Mouse (Mus musculus): ENCODE data around the gene Kif26b. TPM values are rescaled to one million over a fixed set of nuclear protein-coding genes. Genes with fewer than 3 reads are reported as not detected.

The Kif26b gene
- total RNA-seq, 2 experiments from 2014 or later, result 22.6 to 26.2 TPM

DNA sequence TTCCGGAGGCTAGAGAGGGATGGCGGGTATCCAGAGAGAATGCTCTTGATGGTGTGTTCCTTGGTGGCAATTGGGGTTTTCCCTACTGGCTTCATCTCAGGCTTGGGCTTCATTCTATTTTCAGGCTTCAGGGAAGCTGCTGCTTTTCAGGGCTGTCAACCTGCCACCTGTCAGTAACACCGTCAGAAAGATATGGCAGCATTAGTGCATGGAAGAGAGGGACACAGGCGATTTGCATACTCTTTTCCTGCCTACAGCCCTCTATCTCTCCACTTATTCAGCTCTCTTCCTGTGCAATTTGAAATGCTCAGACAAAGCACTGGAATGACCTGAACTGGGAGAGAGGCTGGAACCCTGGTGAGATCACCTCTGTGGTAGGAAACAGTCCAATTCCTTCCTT lies 117.7 kb downstream of the Kif26b start:
- DNase-seq (ENCODE audit: extremely low spot score in 1 of 2, low spot score in 1 of 2), result no peak

DNA sequence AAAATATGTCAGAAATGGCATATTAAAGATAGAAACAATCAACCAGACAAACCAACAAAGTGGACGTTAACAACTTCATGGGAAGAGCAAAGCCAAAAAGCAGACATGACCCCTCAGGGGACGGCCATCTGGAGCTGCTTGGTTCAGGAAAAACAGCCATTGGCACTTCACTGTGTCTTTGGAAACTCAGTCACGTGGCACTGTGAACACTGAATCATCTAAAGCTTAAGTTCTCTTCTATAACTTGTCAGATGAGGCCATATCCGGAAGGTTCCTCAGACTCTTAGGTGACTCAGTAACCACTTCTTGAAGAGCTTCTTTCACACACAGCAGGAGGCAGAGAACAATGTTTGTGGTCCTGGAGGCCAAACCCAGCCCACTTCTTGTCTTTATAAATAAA lies 126.6 kb downstream of the Kif26b start:
- no peak for DNase-seq (ENCODE audit: extremely low spot score in 1 of 2, low spot score in 1 of 2)

DNA sequence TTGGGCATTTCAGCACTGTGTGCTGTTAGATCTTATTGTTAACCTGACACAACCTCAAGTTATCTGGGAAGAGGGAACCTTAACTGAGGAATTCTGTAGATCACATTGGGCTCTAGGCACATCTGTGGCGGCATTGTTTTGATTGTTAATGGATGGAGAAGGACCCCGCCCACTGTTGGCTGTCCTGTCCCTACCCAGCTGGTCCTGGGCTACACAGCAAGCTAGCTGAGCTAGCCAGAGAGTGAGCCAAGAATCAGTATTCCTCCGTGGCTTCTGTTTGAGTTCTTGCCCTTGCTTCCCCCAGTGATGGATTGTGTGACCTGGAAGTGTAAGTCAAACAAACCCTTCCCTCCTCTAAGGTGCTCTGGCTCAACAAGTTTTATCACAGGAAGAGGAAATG lies 132.1 kb downstream of the Kif26b start:
- DNase-seq (ENCODE audit: extremely low spot score in 1 of 2, low spot score in 1 of 2), result no peak

DNA sequence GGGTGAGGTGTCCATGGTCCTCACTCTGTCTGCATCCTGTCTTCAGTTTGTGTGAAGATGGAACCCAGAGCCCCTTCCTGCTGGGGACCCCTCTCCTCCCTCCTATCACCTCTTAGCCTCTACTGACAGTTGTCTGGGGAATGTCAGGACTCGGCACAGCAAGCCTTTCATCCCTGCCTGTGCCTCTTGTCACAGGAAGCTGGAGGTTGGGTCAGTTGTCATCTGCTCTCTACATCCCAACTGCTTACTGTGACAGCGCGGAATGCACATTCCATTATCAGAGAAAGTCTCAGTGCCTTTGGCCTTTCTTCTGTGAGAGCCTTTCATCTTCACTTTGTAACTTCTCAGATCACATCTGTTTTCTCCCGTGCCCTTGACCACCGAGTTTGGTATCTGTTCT lies 132.6 kb downstream of the Kif26b start:
- no peak for DNase-seq (ENCODE audit: extremely low spot score in 1 of 2, low spot score in 1 of 2)

DNA sequence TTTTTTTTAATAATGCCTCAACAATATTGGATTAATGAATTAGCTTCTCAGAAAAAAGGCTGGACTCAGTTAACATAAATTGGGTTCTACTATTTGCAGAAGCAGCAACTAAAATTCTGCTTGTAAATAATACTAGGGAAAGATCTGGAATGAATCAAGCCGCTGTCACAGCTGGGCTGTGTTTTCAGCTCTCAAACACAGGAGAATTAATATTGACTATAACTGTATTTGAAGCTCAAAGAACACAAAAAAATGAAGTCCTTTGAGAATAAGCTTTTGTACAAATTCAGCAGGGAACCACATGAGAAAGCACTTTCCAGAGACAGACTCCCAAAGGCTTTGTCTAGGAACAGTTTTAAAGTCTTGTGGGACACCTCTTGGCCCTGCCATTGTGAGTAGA lies 134.6 kb downstream of the Kif26b start:
- no peak for DNase-seq (ENCODE audit: extremely low spot score in 1 of 2, low spot score in 1 of 2)

DNA sequence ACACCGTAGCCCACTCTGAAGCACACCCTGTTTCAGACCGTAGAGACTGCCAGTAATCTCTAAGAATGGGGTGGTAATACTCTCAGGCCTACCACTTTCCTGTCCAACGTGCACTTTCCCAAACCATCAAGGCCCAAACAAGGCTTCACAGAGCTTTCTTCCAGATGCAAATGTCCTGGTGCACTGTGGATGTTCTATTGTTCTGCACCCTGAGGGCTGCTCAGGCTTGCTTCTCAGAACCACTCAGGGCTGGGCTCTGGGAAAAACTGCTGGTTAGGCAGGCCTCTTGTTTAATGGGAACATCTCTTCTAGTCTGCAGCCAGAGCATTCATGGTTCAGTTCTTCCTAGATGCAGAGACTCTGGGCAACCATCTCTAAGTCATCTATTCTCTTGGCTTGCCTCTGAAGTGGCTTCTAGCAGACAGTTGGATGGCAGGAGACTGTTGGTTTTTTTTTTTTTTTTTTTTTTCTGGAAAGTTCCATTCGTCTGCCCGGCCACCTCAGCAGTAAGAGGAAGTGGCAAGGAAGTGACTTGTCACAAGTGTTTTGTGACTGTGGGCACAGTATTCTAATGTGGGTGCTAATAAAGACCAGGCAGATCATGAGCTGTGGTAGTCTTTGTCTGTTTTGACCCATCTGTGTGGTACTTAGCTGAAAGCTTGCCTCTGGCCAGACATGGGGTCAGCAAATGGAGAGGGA lies 135.5 kb downstream of the Kif26b start:
- DNase-seq (ENCODE audit: extremely low spot score in 1 of 2, low spot score in 1 of 2), result no peak

DNA sequence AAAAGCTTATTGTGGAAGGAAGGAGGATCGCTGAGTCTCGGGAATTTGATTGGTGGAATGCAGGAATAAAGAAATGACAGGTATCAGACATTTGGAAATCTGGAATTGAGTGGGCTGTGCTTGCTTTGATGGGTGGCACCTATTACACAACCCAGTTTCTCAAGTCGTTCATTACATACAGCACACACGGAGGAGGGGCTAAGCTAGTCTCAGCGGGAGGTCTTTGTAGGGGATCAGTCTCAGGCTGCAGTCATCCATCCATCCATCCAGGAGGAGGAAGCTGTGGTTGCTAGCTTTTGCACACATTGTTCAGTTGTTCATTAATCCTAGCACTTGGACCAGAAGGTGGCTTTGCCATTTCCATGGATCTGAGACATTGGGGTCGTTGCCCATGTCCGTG lies 137.6 kb downstream of the Kif26b start:
- no peak for DNase-seq (ENCODE audit: extremely low spot score in 1 of 2, low spot score in 1 of 2)

DNA sequence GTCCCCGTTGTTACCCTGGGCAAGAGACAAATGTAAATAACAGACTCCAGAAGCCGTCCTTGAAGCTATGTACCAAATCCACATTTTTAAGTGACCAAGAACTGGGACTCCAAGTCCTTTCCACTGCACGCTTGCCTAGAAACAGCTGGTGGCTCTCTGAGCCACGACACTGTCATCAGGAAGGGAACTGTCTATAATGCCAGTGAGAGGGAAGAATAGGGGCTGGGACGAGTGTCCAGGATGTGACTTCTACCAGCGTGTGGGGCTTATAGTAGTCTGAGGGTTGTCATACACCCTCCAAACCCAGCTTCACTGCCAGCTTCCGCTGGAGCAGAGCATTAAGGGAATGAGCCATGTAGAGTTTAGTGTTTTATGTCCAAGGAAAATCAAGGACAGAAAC lies 138.9 kb downstream of the Kif26b start:
- no peak for DNase-seq (ENCODE audit: extremely low spot score in 1 of 2, low spot score in 1 of 2)

DNA sequence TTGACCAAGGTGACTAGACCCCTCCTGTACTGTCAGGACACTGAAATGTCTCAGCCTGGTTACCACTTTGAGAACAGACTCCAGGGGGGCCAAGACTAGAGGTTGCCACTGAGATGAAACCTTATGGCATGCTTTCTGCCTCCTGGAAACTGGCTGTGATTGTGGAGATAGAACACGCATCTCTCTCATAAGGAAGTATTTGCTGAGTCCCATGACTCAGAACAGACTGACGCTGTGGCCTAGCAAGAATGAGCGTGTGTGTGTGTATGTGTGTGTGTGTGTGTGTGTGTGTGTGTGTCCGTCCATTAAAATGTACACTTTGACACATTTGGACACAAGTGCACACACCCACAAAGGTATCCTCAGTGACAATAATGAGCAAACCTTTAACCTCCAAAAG lies 140.0 kb downstream of the Kif26b start:
- no peak for DNase-seq (ENCODE audit: extremely low spot score in 1 of 2, low spot score in 1 of 2)

DNA sequence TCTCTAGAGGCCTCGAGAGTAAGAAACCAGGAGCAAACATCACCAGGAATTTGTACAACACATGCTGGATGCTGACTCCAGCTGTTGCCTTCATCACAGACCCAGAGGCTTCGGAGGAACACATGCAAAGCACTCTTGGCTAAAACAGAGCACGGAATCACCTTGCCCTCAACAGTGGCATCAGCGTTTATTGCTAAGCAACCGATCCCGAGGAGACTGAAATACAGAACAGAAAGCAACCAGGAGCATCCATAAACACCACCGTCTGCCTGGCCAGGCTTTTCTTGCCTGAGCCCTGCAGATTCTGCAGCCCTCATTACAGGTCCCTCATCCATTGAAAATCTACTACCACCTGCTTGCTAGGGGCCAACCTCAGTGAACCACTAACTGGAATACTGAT lies 144.1 kb downstream of the Kif26b start:
- no peak for DNase-seq (ENCODE audit: extremely low spot score in 1 of 2, low spot score in 1 of 2)

DNA sequence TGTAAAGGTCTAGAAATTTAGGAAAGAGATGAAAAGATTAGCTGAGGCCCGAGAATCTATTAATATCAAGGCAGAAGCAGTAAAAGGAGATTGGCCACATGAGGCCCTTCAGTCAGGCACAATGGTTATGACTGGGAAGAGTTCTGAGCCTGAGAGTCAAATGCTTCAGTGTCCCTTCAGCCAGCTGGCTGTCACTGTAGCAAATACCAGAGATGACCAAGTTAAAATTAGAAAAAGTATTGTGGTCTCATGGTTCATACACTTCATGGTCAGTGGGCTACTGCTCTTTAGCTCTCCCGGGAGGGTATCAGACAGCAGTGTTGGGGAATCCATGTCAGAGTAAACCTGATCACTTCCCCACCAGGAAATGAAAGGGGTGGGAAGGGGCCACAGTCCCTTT lies 144.6 kb downstream of the Kif26b start:
- DNase-seq (ENCODE audit: extremely low spot score in 1 of 2, low spot score in 1 of 2), result no peak

DNA sequence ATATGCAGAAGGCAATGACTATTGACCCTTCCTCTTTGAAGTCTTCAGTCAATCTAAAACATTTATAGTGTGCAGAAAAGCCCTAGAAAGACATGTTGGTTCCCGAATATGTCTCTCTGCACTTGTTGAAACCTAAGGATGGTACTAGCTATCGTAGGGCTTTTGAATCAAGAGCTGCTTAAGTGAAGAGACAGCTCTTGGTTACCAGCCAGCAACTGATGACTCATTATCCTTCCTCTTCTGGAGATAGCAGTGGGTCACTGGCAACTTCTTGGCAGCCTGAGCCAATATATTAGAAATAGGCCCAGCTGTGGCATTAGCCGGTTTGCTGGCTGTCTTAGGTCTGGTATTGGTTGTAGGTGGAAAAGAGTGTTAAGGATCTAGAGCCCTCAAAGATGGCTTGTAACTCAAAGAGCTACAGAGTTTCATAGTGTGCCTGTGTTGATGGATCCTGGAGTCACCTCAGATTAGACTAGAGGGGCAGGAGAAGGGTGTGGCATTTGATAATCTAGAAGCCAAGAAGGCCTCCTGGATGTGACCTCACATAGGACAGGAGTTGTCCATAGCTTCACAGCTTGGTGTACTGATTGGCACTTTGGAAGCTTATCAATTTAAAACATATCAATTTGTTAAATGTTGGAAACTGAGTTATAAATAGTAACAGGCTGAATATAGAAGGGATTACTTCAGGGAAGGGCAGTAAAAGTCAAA lies 146.8 kb downstream of the Kif26b start:
- DNase-seq (ENCODE audit: extremely low spot score in 1 of 2, low spot score in 1 of 2), result no peak

DNA sequence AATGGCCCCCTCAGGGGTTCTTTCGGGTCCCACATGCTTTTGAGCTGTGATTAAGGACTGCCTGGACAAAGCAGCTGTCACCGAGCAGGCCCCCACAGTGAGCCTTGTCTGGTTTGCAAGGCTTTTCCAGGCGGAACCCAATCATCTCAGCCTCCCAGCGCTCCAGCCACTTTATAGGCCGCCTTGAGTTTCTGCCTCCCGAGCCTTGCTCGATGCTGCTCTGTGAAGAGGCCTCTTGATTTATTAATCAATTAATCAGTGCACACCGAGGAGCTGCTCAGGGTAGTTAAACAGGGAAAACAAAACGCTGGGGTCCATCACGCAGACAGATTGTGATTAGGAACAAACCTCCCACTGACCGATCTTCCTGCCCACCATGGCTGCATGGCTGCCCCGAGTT lies 148.2 kb downstream of the Kif26b start:
- no peak for DNase-seq (ENCODE audit: extremely low spot score in 1 of 2, low spot score in 1 of 2)

DNA sequence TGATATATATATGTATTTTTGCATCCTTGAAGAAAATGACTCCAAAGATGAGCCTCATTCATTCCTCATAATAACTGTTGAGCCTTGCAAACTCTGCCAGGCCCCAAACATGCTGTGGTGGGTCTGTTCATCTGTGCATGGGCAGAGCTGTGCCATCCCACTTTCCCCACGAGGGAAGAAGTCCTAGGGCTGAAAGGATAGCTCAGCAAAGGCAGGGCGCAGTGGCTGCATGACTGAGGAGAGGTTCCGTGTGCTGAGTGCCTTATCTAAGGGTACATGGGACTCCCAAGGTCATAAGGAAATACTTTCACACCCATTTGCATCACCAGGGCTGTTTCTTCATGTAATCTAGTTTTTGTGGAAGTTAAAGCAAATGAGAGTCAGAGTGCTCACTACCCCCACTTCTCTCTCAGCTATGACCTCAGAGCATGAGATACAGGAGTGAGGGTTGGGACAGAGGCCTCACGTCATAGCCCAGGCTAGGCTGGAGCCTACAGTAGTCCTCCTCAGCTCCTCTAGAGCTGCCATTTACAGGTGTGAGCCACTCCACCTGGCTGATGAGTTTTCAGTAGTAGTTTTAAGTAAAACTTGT lies 148.8 kb downstream of the Kif26b start:
- no peak for DNase-seq (ENCODE audit: extremely low spot score in 1 of 2, low spot score in 1 of 2)

DNA sequence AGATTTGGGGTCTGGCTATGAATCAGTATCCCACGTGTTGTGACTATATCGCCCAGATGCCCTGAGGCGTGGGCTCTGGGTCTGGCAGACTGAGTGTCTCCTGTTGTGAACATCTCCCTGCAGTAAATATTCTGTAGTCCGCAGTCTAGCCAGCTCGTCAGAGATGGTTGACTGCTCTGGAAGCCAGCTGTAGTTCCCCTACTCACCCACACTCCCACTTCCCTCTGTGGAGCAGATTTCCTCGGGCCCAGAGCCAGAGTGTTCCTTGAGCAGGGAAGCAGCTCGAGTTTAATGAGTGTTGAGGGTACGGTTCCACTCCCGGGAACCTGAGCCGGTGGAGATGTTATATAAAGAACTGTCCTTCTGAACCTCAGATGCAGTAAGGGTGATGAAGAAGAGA lies 154.7 kb downstream of the Kif26b start:
- peak; percentile 24 to 25 for DNase-seq (ENCODE audit: extremely low spot score in 1 of 2, low spot score in 1 of 2)

DNA sequence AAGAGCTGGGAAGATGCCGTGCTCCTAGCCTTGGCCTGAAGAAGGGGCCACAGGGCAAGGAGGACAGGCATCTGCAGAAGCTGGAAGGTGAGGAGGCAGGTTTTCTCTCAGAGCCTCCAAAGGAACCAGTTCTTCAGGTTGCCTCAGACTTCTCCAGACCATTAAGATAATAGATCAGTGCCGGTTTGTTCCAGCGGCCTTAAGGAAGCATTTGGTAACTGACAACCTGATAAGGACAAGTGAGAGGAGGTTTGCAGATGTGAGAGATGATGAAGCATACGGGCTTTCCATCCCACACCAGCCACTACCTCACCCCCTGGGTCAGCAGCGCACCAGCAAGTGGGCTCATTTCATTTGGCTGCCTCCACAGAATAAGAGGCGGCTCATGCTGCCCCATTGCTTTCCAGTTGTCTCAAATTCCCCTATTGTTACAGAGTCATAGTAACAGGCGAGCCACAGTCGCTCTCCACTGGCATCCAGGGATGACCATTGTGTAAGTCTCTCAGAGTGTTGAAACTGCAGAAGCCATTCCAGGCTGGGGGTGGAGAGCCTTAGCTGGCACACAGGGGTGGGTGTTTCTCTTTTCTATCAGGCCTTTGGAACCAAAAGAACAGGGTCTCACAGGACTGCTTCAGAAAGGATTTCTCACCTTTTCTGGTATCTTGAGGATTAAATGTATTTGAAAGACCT lies 156.2 kb downstream of the Kif26b start:
- no peak for DNase-seq (ENCODE audit: extremely low spot score in 1 of 2, low spot score in 1 of 2)

DNA sequence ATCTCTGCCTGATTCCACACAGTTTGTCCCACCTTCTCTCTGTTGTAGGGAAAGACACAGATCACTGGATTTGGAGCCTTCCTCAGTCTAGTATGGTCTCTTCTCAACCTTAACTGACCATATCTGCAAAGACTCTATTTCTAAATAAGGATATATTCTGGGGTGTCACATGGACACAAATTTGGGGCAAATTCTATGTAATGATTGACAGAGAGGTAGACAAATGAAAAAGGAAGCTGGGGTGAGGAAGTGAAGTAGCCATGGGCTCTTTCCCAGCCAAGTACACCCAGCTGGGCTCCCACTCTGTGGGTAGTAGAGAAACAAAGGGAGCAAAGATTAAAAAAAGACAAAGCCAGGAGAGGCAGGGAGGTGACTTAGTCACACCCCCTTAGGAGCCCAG lies 158.0 kb downstream of the Kif26b start:
- no peak for DNase-seq (ENCODE audit: extremely low spot score in 1 of 2, low spot score in 1 of 2)

DNA sequence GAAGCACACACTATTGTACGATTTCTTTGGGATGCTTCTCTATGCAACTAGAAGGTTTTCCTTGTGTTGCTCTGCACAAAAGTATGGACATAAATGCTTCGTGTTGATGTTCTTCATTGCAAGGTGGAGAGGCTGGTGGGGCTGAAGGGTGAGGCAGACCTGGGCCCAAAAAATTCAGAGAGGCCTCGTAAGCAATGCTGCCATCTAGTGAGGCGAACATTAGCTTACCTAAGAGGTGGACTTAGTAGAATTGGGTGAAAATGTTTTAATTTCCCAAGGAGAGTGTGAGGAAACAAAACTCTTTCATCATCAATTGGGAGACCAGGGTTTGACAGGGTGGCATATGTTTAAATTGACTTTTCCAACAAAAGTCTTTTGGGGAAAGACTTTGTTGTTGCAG lies 160.6 kb downstream of the Kif26b start:
- DNase-seq (ENCODE audit: extremely low spot score in 1 of 2, low spot score in 1 of 2), result peak in 1 of 2 experiments; percentile 36

DNA sequence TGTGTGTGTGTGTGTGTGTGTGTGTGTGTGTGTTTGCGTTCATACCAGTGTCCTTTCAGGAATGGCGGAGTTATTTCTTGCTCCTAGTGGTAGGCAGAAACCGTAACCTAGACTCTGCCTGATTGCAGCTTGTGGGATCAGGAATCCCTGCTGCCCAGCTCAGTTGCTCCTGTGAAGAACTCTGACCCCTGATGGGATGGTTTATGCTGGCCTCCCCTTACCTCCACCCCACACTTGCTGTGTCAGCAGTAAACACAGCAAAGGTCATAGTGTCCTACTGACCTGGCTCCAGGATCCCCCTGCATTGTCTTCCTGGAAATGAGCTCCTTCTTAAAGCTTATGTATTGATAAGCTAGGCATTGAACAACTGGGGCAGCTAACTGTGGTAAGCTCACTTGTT lies 162.8 kb downstream of the Kif26b start:
- DNase-seq (ENCODE audit: extremely low spot score in 1 of 2, low spot score in 1 of 2), result no peak

DNA sequence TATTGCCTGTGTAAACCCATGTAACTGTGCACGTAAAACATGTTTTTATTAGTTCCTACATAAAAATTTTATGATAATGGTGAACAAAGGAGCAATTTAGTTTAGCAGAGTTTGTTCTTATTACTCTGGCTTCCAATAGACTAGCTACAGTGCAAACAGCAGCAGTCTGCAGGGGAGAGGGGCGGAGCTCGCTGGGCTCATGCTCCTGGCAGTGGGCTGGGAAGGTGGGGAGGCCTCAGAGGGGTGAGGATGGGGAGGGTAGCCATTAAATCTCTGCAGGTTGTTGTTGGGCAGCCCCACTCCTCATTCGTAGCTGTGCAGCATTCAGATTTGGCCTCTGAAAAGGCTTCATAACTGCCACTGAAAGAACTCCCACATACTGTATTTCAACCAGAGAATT lies 171.2 kb downstream of the Kif26b start:
- no peak for DNase-seq (ENCODE audit: extremely low spot score in 1 of 2, low spot score in 1 of 2)

DNA sequence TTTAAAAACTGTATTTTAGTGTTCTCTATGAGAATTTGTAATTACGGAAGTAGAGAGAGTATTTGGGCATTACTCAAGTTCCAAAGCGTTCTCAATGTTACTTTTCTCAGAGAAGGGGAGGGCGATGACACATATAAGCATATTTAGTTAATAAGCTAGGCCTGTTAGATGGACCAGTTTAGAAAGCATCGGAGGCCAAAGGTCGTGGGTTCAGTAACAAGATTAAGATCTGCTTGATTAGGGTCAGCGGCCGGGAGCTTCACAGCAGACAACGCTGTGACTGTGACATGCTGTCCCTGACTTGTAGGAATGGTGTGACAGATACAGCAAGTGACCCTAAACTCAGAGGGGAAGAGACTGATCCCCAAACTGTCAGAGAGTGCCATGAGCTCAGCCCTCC lies 174.6 kb downstream of the Kif26b start:
- DNase-seq (ENCODE audit: extremely low spot score in 1 of 2, low spot score in 1 of 2), result no peak
